Mouse (Mus musculus): ENCODE measurements around the gene Nfe2.

GRCm38 (mm10) chr15:103214149-103214548 lies 44.1 kb downstream of the Nfe2 start:
- TF ChIP-seq CTCF (IDR thresholded peaks at IDR 0.05; ENCODE audit: extremely low read depth, insufficient read length, insufficient replicate concordance, low read depth, low read length) (no peak), POLR2A (IDR thresholded peaks at IDR 0.05; ENCODE audit: low read depth, low read length) (no peak)
